Mouse (Mus musculus) gastrocnemius, postnatal 36 days (tissue): ENCODE data around the gene Cc2d1a. TPM values are rescaled to one million over a fixed set of nuclear protein-coding genes. Genes with fewer than 3 reads are reported as not detected.
A peak's percentile ranks its signal among the peaks of the same experiment; 100 is the strongest.

ENCODE experiments used
- DNase-seq, 2 experiments: peaks; one replicate each; pipeline ENCODE4 v3.0.0; 2022
- intact Hi-C: fragments of 180-260 bp; cut with DNase I; formaldehyde crosslinking; loops from one replicate; pipeline ENCODE4 v1.15.1; 2025
- total RNA-seq, 2 experiments: library from RNA; stranded (reverse); gene quantifications; 2 replicates each; pipeline ENCODE4 v1.2.3; 2021

Cc2d1a gene
- total RNA-seq, 2 experiments from 2014 or later, result 15.7 to 16.1 TPM

DNA sequence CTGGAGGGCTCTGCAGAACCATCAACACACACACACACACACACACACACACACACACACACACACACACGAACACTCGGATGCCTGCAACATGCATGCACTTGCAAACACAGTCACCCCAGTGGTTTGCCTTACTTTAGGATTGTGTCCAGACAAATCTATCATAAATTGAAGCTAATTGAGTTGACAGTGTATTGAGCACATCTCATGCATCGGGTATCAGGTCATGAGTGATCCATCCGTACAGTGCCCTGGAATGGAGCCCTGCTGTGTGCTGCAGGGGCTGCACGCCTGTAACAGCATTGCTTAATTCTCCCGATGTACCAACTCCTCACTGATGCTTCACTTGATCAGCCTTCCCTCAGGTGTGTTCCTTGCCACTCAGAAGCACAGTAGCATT is 32.1 kb downstream of the Cc2d1a start:
- DNase-seq, result no peak
- intact Hi-C loops, result no loop called here

GRCm38 (mm10) chr8:84106216-84107040 is 41.3 kb downstream of the Cc2d1a start:
- intact Hi-C loops, result loop anchor here (5.0 kb wide), 1 partner anchor 531 kb away; no protein-coding TSS in a partner anchor
- no peak for DNase-seq

- intact Hi-C loops, result loop anchor here (5.0 kb wide), 1 partner anchor 532 kb away; no protein-coding TSS in a partner anchor
- no peak for DNase-seq
Observed at GRCm38 (mm10) chr8:84105676-84106075, 42.1 kb downstream of the Cc2d1a start.

GRCm38 (mm10) chr8:84104697-84105609 is 42.8 kb downstream of the Cc2d1a start, which contains the start of gene Dcaf15:
Dcaf15 (minus strand) TSS chr8:84104768.
- intact Hi-C loops, result loop anchor here (5.0 kb wide), 1 partner anchor 532 kb away; no protein-coding TSS in a partner anchor

GRCm38 (mm10) chr8:84104221-84104620 is 43.5 kb downstream of the Cc2d1a start:
- intact Hi-C loops, result no loop called here
- DNase-seq, result no peak

More at GRCm38 (mm10) chr8:84104697-84105609, 42.8 kb downstream of the Cc2d1a start, which contains the start of gene Dcaf15:
- peak; percentile 91 to 98 for DNase-seq

DNA sequence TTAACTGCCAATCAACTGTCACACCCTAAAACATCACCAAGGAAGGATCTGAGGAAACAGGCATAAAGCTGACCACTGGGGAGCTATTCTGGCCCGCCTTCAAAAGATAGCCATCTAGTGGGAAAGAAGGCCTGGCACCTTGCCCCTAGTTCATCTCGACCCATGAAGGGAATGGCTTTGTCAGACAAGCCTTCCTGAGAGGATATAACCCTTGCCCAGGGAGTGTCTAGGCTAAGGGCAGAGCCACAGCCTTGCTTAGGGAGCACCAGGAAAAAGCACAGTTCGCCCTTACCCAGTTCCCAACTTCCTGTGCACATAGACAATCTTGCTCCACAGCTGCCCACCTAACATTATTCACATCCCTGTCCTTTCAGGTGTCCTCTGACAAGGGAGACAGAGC is 44.1 kb downstream of the Cc2d1a start:
- intact Hi-C loops, result no loop called here
- no peak for DNase-seq

DNA sequence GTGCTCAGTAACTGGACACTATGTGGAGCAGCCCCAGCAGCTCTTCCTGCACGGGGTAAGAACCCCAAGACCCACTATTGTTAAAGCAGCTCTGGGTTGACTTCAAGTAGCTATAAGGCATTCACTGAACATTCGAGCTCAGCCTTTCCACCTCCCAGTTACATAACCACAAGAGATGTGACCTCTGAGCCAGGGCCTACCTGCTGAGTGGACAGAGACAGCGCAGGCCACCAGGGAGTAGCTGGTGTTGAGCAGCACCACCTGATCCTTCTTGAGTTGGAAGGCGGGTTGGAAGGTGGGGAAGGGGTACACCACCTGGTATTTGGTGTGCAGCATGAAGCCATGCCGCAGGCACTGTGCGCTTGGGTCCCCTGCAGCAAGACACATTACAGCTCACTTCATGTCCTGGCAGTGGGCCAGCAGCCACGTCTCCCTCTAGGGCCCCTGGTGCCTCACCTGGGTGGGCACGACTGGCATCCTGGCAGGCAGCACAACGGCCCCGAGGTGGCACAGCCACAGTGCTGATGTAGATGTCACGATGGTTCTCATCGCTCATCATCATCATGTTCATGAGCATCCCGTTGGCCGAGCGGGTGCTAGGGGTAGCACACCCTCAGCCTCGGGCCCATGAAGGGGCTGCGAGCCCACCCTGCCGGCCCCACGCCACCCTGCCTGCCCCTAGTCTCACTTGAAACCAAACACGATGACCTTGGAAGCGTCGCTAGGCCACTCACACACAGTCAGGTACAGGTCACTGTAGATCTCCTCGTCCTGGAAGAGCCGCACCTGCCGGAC is 46.1 kb downstream of the Cc2d1a start:
- no peak for DNase-seq
- intact Hi-C loops, result no loop called here

GRCm38 (mm10) chr8:84098376-84098775 is 49.4 kb downstream of the Cc2d1a start:
- intact Hi-C loops, result no loop called here
- no peak for DNase-seq

DNA sequence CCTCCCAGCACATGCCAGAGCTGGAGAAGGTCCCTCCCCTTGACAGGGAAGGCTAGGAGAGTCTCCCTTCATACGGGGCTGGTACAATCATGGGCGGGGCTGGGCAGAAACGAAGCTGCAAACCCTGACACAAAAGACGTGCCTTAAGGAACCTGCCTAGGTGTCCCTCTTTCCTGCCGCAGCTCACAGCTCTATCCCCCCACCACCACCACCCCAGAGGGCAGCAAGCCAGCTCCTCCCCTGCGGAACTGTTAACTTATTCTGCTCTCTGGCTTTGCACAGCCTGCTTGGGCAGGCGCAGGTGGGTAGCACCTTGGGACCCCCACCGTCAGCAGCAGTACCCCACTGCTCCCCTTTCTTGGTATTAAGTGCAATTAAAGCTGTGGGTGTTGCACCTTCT is 51.7 kb downstream of the Cc2d1a start:
- intact Hi-C loops, result no loop called here
- no peak for DNase-seq

DNA sequence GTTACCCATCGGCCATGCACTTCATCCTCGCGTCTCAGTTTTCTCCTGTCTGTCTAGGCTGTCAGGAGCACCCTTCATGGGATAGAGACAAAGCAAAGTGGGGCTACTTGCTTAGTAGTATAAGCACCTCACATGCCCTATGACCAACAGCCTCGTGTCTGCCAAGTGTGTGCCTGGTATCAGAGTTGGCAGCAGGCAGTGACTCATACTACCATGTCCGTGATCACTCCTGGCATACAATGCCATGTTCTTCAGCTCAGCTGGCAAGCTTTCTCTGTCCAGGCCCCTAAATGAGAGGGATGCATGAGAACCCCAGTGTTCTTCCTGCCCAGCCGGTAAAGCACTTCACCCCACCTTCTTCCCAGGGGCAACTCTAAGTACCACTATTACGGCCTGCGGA is 57.2 kb downstream of the Cc2d1a start:
- intact Hi-C loops, result no loop called here

DNA sequence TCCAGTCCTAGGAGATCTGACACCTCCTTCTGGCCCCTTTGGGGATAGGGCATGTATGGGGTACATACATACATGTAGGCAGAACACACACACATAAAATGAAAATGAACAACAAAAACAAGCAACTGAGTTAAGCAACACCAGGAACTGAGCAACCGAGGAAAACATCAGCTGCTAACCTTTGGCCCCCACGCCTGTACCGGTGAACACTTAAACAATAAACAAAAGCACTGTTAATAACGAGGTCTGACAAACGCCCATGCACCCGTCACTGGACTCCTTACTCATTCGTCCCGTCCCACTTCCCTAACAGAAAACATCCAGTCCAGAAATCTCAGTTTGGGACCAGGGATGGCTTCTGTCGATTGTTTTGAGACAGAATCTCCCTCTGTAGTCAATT is 58.5 kb downstream of the Cc2d1a start:
- DNase-seq, result no peak

More for the DNA sequence above, 57.2 kb downstream of the Cc2d1a start:
- DNase-seq, result no peak

GRCm38 (mm10) chr8:84087821-84088220 is 59.9 kb downstream of the Cc2d1a start:
- no peak for DNase-seq
- intact Hi-C loops, result no loop called here

More for the DNA sequence above, 58.5 kb downstream of the Cc2d1a start:
- intact Hi-C loops, result no loop called here

GRCm38 (mm10) chr8:84087156-84087555 is 60.6 kb downstream of the Cc2d1a start:
- intact Hi-C loops, result no loop called here

DNA sequence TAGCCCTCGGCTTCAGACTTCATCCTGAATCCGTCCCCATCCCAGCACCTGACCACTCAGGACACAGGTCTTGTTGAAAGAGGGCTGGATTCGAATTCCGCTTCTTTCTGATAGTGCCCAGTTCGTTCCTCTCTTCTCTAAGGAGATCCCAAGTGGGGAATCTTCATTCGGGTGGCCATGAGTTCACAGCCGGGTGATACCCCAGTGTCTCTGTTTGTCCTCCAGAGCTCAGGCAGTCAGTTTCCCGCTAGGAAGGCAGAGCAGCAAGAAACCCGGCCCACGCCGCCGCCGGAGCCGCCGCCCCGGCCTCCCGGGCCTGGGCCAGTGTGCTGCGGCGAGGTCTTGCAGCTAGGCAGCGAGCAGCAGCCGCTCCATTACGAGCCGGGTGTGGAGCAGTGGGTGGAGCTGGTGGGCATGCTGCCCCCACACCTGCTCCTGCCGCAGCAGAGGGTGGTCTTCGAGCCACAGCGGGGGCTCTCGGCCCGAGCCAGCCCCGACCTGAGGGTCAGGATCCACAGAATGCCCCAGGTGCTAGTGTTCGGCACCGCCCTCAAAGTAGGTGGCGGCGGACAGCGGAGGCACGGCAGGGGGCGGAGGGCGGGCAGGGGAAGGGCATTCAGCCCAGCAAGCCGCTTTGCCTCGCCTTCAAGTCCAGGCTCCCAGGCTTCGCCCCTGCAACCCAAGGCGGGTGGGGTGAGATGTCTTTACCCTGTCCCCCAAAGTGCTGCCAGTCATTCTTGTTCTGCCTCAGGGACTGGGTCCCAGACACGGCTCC is 63.2 kb downstream of the Cc2d1a start:
- DNase-seq, result no peak
- intact Hi-C loops, result no loop called here

More at GRCm38 (mm10) chr8:84087156-84087555, 60.6 kb downstream of the Cc2d1a start:
- DNase-seq, result no peak

DNA sequence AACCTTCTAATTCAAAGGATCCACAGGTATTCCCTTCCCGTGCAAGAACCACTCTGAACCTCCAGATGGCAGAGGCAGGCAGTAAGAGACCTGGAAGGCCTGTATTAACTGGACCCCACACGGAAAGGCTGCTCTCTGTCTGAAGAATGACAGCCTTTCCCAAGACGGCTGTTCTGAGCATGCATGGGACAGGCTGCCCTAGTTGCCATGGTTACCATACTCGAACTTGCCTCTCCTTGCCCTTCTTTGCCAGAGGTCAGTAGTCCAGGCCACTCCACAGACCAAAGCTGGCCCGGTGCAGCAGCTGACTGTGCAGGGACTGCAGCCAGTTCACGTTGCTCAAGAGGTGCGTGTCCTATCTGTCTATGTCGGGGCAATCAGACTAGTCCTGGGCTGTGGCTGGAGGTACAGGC is 63.9 kb downstream of the Cc2d1a start:
- intact Hi-C loops, result no loop called here
- DNase-seq, result peak; percentile 46 to 49
